Mouse (Mus musculus) splenic B cell, adult 2 months (primary cell): ENCODE data around the gene Mthfd1.
A peak's percentile ranks its signal among the peaks of the same experiment; 100 is the strongest.

Experiments
- DNase-seq: peaks from one replicate; pipeline ENCODE4 v3.0.0-alpha.2; 2011; ENCODE audit warnings: low read depth, low spot score
- H3K27me3 ChIP-seq: 2 replicates; pipeline ENCODE4 v1.6.1; 2012; ENCODE audit warnings: mild to moderate bottlenecking, low read length, moderate library complexity, mixed read lengths; ENCODE audit not compliant: control insufficient read depth, poor library complexity, insufficient read depth, severe bottlenecking
- H3K36me3 ChIP-seq: 2 replicates; pipeline ENCODE4 v1.6.1; 2012; ENCODE audit warnings: mild to moderate bottlenecking, low read length, moderate library complexity, mixed read lengths; ENCODE audit not compliant: control insufficient read depth, poor library complexity, insufficient read depth, severe bottlenecking

The Mthfd1 gene

GRCm38 (mm10) chr12:76300367-76300766, 45.3 kb downstream of the Mthfd1 start:
- no peak for DNase-seq
- Histone ChIP-seq H3K36me3 (peaks cover 11% of the 10 kb centered on the region), H3K27me3 (no peaks in the 10 kb centered on the region)

GRCm38 (mm10) chr12:76303474-76303873, 48.4 kb downstream of the Mthfd1 start:
- no peak for DNase-seq
- Histone ChIP-seq H3K27me3 (no peaks in the 10 kb centered on the region), H3K36me3 (peaks cover 4% of the 10 kb centered on the region; the same call in 1 of the 2 replicates)

GRCm38 (mm10) chr12:76304199-76304598, 49.1 kb downstream of the Mthfd1 start:
- Histone ChIP-seq H3K36me3 (peaks cover 4% of the 10 kb centered on the region; the same call in 1 of the 2 replicates), H3K27me3 (no peaks in the 10 kb centered on the region)
- no peak for DNase-seq

GRCm38 (mm10) chr12:76305107-76305506, 50.0 kb downstream of the Mthfd1 start:
- Histone ChIP-seq H3K27me3 (no peaks in the 10 kb centered on the region), H3K36me3 (peaks cover 4% of the 10 kb centered on the region; the same call in 1 of the 2 replicates)
- no peak for DNase-seq

GRCm38 (mm10) chr12:76306852-76307561, 51.9 kb downstream of the Mthfd1 start:
- H3K36me3 ChIP-seq: peaks cover 3% of the 10 kb centered on the region; the same call in 1 of the 2 replicates
- DNase-seq: no peak
- H3K27me3 ChIP-seq: no peaks in the 10 kb centered on the region

GRCm38 (mm10) chr12:76307964-76308363, 52.9 kb downstream of the Mthfd1 start:
- peaks cover 3% of the 10 kb centered on the region; the same call in 1 of the 2 replicates for H3K36me3 ChIP-seq
- no peaks in the 10 kb centered on the region for H3K27me3 ChIP-seq
- DNase-seq: peak; percentile 54

- no peak for DNase-seq
- no peaks in the 10 kb centered on the region for H3K27me3 ChIP-seq
Observed at GRCm38 (mm10) chr12:76308436-76308835, 53.3 kb downstream of the Mthfd1 start.

GRCm38 (mm10) chr12:76310007-76310406, 54.9 kb downstream of the Mthfd1 start:
- H3K36me3 ChIP-seq: no peaks in the 10 kb centered on the region; the same call in 1 of the 2 replicates
- DNase-seq: no peak
- H3K27me3 ChIP-seq: no peaks in the 10 kb centered on the region

More at GRCm38 (mm10) chr12:76308436-76308835, 53.3 kb downstream of the Mthfd1 start:
- peaks cover 1% of the 10 kb centered on the region; the same call in 1 of the 2 replicates for H3K36me3 ChIP-seq

GRCm38 (mm10) chr12:76310633-76311032, 55.5 kb downstream of the Mthfd1 start:
- no peaks in the 10 kb centered on the region for H3K27me3 ChIP-seq
- no peaks in the 10 kb centered on the region; the same call in 1 of the 2 replicates for H3K36me3 ChIP-seq
- DNase-seq: no peak

GRCm38 (mm10) chr12:76311227-76311626, 56.1 kb downstream of the Mthfd1 start:
- DNase-seq: no peak
- H3K27me3 ChIP-seq: no peaks in the 10 kb centered on the region
- no peaks in the 10 kb centered on the region; the same call in 1 of the 2 replicates for H3K36me3 ChIP-seq

- DNase-seq: no peak
Observed at GRCm38 (mm10) chr12:76311951-76312350, 56.9 kb downstream of the Mthfd1 start.

GRCm38 (mm10) chr12:76318282-76319212, 63.4 kb downstream of the Mthfd1 start:
- peak; percentile 87 for DNase-seq
- Histone ChIP-seq H3K36me3 (no peaks in the 10 kb centered on the region), H3K27me3 (no peaks in the 10 kb centered on the region)

More at GRCm38 (mm10) chr12:76311951-76312350, 56.9 kb downstream of the Mthfd1 start:
- Histone ChIP-seq H3K27me3 (no peaks in the 10 kb centered on the region), H3K36me3 (no peaks in the 10 kb centered on the region; the same call in 1 of the 2 replicates)

- Histone ChIP-seq H3K27me3 (no peaks in the 10 kb centered on the region), H3K36me3 (no peaks in the 10 kb centered on the region)
- peak; percentile 36 for DNase-seq
Observed at GRCm38 (mm10) chr12:76324679-76325431, 69.8 kb downstream of the Mthfd1 start, which contains the start of gene Akap5. Gene Akap5, plus strand, starts transcription at chr12:76324891.
